Mouse (Mus musculus) heart, postnatal 25 days (tissue): ENCODE results near the gene Akr1d1. TPM values are rescaled to one million over a fixed set of nuclear protein-coding genes. Genes with fewer than 3 reads are reported as not detected.

Experiments used
- DNase-seq: peaks from one replicate; pipeline ENCODE4 v3.0.0; 2022; ENCODE audit warnings: low spot score
- intact Hi-C: fragments of 180-260 bp; cut with DNase I; formaldehyde crosslinking; loops from one replicate; pipeline ENCODE4 v1.15.1; 2025
- total RNA-seq, 2 experiments: library from RNA; stranded (reverse); gene quantifications; 2 replicates each; pipeline ENCODE4 v1.2.3; 2021

Gene Akr1d1
- total RNA-seq, 2 experiments from 2014 or later: not detected

DNA sequence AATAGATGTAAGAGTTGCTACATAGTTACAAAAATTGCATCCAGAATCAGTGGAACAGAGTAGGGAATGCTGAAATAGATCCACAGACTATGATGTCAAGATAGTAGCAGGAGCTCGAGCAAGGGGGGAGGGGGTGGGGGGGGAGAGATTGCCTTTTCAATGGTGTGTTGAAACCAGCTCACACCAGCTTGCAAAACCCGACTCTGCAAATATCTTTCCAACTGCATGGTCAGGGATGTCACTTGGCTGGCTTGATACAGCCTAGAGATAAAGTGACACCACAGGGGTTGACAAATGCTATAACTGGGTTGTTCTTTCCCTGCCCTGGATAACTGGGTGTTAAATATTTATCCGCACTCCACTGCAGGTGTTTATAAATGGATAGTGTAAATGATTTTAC, 24.0 kb downstream of the Akr1d1 start:
- no peak for DNase-seq
- intact Hi-C loops: no loop called here

DNA sequence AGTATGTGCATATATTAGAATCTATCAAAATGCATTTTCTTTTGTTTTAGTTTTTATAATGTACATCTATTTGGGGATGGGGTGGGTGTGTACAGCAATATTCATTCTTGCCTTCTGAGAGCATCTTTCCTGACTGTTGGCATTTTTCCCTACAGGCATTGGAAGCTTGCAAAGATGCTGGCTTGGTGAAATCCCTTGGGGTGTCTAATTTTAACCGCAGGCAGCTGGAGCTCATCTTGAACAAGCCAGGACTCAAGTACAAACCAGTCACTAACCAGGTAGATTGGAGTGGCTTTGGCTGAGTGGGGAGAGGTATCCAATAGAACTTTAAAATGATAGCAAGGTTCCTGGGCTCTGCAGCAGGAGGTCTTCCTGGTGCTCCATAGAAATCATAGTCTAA, 24.4 kb downstream of the Akr1d1 start:
- no peak for DNase-seq
- intact Hi-C loops: no loop called here

DNA sequence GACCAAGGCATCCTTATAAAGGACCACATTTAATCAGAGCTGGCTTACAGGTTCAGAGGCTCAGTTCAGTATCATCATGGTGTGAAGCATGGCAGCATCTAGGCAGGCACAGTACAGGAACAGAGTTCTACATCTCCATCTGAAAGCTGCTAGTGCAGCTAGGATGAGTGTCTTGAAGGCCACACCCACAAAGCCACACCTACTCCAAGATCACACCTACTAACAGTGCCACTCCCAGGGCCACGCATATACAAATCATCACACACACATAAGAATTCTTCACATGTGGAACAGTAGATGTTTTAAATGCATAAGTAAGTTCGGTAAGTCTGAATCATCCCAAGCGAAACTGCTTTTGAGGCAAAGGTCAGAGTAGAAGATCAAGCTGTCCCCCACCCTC, 33.9 kb downstream of the Akr1d1 start:
- intact Hi-C loops: no loop called here
- DNase-seq: no peak

DNA sequence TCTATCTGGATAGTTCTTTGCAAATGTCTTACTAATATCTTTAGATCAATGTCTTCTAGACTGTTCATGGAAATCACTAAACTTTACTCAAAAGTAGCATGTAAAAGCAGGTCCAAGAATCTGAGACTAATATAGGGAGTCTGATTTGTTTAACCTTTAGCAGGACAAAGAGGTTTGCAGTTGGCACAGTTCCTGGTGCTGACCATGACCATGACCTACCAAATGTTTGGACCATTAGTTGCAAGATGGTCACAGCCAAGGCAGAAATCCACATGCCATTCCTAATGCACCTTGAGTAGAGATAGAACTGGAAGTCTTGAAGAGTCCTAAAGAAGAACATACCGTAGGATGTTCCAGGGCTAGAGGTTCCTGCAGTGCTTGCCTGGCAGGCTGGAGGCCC, 37.4 kb downstream of the Akr1d1 start:
- intact Hi-C loops: no loop called here
- no peak for DNase-seq

DNA sequence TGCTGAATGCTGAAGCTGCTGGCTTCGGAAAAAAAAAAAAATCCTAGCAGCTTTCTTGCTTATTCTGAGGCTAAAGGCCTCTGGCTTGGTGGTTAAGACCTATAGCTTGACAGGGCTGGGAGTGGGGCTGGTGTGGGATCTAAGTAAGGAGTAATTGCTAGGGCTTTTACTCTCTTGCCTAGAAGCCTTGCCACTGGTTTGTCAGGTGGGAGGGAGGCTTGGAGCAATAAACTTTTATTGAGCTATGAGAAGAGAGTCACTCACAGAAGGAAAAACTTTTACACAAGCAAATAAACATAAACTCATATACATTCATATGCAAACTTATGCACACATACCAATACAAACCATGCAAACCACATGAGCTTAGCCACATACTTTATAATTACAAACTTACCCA, 42.0 kb downstream of the Akr1d1 start:
- no peak for DNase-seq
- intact Hi-C loops: no loop called here

DNA sequence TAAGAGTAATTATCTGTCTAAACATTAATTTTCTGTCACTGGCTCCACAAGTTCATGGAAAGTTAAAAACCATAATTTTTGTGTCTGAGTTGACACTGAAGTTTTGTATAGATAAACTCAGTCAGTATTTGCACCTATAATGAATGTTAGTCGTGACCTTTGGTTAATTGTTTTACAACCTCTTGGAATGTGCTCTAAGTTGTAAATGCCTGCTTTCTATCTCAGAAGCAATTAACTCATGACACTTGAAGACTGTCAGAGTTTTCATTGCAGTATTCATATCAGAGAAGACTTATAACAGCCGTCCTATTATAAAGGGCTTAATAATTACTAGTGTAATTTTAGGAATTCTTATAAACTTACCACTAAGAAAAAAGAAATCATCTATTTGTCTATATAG, 43.0 kb downstream of the Akr1d1 start:
- no peak for DNase-seq
- intact Hi-C loops: no loop called here

DNA sequence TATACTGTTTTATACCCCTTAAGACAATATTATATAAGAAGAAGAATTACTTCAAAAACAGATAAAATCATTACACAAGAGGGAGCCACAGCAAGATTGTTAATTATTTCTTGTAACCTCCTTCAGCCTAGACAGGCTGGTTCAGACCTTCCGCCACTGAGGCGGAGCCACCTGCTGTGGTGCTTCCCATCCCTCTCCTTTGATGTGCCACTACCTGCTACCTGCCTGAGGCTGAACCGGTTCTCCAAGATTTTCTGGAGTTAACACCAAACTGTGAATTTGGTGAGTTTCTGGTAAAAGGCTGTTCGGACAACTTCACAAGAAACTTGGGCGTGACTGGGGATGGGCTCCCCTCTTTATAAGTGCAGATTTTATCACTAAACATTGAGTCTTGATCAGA, 50.5 kb downstream of the Akr1d1 start:
- intact Hi-C loops: no loop called here
- DNase-seq: no peak

DNA sequence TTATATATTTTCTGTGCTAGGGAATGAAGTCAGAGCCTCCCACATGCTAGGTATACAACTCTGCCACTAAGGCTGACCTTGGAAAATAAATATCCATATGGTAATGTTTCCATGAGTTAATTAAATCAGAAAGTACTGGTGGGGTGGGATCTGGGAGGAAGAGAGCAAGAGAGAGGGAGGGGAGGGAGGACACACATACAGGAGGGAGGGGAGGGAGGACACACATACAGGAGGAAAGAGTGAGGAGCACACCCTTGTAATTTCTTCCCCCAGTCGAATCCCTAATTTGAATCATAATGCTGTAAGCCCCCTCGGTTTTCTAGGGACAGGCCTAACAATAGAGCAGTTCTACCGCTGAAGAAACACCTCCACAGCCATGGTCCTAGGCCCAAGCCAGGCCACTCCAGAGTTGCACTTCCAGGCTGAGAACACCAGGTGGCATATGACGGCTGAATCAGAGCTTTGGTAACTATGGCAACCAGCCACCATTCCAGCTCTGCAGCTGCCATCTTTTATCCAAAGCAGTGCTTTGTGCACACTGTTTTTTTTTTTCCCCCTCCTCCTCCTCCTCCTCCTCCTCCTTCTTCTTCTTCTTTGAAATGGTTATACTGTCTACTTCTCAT, 59.5 kb downstream of the Akr1d1 start:
- intact Hi-C loops: no loop called here
- peak; percentile 12 for DNase-seq

DNA sequence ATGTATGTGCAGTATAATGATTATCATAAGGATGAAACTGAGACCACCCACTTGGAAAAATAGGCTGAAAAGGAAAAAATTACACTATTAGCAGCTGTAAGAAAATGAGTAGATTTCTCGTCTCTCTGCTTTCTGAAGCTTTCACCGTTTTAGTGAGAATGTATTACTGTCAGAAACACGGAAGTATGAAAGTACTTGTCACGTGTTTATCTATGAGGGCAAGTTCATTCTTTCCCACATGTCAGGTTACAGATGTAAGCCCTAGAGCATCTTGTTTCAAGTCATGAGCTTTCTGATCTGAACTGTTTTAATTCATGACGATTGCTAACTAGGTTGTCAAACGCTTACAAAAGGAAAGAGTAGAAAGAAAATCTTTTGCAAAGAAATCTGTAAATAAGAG, 60.8 kb downstream of the Akr1d1 start:
- intact Hi-C loops: loop anchor here (5.0 to 10.0 kb wide), 6 partner anchors 67 to 477 kb away; partner anchors contain the start of gene Trim24
- DNase-seq: no peak

DNA sequence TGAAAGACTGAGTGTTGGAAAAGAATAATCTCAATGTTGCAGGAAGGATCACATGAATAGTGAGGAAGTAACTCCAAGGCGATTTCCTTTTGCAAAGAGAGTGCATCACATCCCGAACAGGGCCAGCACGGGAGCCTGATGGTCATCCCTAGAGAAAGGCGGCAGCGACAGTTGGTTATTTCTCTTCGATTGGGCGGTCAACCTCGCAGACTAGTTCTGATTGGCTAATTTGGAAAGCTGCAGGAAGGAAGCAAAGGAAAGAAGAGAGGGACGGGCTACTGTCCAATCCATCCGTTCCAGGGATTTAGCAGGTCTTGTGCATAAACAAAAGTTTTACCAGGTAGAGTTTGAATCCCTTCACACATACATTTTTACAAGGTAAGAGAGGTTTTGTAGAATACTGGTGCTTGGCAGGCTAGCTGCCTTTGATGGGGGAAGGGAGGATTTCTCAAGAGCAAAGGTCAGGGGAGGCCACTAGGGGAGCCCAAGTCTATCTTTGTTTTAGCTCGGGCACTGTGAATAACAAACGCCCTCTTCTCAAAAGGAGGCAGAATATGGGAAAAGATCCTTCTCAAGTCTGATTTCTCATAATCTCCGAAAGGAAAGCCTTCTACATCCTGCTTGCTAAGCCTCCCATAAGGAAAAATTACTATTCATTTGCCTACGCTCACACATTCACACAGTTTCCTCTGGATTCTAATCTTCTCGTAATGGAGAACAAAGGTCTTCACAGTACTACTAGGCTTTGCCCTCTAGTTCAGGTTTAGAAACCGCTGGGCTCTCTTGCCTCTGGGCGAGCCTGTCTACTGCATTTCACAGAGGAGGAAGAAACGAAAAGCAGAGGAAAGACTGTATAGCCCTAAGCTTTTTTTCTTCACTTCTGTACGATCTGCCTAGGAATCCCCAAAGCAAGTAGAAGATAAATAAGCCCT, 62.4 kb downstream of the Akr1d1 start:
- intact Hi-C loops: loop anchor here (5.0 to 10.0 kb wide), 6 partner anchors 65 to 475 kb away; partner anchors contain the start of gene Trim24
- no peak for DNase-seq

DNA sequence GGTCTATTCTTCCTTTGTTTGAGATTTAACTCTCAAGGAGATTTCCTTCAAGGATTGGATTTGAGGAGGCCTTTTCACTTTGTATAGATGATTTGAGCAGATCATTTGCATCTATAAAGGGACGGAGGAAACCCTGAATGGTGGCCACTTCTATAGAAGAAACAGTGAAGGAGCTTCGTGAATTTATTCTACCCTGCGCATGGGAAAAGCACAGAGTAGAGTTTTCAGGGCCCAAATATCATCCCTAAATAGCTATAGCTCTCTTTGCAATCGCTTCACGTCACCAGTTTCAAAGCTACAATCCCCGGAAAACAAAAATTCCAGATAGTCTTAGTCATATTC, 63.0 kb downstream of the Akr1d1 start:
- intact Hi-C loops: loop anchor here (5.0 to 10.0 kb wide), 6 partner anchors 64 to 474 kb away; partner anchors contain the start of gene Trim24
- no peak for DNase-seq

DNA sequence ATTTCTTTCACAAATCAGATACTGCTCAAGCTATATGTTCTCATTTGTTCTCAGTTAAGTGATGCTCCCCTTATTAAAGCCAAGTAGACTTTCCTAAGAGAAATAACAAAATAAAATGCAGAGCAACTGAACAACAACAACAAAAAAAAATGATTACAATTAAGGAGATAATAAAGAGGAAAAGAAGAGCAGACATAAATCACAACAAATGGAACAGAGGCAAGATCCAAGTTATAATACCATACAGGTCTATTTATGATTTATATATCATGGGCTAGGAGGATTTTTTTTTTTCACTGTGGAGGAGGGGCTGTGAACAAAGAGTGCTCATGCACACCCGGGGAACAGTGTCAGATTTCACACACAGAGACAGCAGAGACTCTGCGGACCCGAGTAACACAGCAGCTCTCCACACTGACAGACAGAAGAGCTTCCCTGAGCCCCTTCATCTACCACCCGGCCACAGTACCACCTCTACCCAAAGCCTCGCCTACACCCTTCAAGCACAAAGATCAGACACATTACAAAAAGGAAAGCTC, 63.6 kb downstream of the Akr1d1 start:
- DNase-seq: no peak
- intact Hi-C loops: loop anchor here (5.0 to 10.0 kb wide), 6 partner anchors 64 to 474 kb away; partner anchors contain the start of gene Trim24

DNA sequence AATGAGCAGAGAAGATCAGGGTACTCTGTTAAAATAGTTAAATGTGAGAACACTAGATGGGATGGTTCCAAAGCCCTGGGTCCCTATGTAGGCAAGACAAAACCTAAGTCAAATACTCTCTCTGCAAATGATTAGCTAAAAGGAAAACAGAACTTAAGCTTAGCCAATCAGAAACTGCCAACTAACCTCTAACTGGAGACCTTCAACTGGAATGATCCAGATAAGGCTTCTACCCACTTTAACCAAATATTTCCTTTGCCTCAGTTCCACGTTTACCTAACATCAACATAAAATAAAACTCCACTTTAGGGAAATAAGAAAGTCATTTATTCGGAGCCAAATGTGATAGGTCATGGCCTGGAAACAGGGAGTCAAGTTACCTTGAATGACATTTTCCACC, 67.1 kb downstream of the Akr1d1 start:
- DNase-seq: no peak
- intact Hi-C loops: loop anchor here (10.0 kb wide), 1 partner anchor 358 kb away; no protein-coding TSS in a partner anchor

DNA sequence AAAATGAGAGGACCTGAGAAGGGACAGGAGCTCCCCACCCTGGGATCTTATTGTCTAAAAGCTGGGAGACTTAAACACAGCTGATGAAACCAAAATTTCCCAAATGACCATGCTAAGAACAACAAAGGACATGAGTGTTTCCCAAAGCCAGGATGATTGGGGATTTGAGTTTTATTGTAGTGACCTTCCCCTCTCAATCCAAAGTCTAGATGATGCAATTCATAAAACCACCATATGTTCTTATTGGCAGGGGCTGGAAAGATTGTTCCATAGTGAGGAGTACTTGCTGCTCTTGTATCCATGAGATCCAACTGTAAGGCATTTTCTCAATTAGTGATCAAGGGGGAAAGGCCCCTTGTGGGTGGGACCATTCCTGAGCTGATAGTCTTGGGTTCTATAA, 68.1 kb downstream of the Akr1d1 start:
- intact Hi-C loops: loop anchor here (10.0 kb wide), 1 partner anchor 357 kb away; no protein-coding TSS in a partner anchor

DNA sequence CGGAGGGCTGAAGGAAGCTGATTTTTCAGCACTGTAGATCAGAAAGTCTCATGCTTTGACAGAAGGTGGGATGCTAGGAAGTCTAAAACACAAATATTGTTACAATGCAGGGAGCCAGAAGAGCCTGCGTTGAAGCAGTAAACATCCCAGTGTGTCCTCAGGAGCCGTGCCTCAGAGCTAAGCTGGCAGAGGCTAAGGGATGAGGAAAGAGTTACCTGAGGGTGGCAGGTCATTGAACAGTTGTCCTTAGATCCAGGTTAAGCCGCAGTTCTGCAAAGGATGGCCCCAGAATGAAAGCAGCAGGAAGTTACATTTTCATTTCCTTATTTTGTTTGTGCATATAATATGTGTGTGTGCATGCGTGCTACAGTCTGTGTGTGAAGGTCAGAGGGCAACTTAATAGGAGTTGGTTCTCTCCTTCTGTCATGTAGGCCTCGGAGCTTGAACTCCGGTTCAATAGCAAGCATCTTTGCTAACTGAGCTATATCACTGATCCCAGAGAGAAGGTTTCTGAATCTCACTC, 71.1 kb downstream of the Akr1d1 start:
- intact Hi-C loops: no loop called here
- DNase-seq: no peak

More for the DNA sequence above, 68.1 kb downstream of the Akr1d1 start:
- DNase-seq: no peak

DNA sequence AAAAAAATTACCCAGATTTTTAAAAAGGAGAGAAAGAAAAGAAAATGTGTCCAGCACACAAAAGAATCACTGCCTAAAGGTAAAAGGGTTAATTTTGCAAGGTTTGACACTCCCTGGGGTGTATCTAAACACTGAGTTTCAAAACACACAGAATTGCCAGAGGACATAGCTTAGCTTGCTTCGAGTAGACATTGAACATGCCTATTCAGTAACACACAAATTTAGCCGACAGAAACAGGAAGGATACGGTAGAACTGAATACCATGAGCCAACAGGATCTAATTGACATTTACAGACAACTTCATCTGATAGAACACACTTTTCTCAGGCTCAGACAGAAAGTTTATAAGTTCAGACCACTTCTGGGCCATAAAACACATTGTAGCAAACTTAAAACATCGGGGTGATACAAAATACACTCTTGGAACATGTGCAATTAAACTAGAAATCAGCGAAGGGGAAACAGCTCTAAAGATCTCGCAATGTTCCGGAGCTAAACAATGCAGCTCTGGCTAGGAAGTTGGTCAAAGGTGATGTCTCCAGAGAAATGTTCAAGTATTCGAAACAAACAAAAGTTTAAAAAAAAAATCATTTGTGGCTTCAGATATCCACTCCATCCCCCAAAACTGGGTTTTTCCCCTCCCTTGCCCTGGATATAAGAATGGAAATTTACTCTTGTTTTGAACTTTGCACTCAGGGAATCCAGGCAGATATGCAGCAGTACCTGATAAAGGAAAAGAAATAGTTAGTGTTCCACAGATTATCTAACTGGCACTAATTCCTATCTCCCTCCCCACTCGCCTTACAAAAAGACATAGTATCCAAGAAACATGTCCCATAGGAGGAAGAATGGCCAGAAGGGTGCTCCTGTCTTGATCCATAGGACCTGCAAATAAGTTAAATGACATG, 73.1 kb downstream of the Akr1d1 start:
- intact Hi-C loops: no loop called here
- DNase-seq: no peak

DNA sequence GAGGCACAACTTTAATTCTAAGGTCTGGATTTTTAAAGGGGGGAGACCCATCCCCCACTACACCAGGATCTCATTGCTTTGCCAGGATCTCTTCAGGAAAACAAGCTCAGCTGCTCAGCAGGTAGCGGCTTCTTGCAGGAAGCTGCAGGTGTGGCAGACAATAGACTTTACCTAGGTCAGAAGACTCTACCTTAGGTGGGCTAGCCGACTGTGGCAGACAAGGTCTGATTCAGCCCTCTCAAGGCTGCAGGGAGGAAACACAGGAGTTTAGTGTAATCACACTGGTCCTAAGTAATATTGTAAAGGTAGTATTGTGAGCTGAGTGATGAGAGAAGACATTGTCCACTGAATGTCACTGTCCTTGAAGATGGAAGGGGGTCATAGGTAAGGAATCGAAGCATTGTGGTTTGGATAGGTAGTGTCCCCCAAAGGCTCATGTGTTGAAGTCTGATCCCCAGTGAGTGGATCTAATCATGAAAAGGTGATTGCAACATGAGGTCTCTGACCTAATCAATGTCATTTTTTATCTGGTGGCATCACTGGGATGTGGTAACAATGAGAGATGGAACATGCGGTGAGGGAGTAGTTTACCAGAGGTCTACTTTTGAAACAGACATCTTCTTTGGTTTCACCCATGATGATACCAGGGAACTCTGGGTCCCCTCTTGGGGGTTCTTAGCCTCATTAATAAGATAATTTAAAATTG, 74.4 kb downstream of the Akr1d1 start:
- intact Hi-C loops: no loop called here
- no peak for DNase-seq

DNA sequence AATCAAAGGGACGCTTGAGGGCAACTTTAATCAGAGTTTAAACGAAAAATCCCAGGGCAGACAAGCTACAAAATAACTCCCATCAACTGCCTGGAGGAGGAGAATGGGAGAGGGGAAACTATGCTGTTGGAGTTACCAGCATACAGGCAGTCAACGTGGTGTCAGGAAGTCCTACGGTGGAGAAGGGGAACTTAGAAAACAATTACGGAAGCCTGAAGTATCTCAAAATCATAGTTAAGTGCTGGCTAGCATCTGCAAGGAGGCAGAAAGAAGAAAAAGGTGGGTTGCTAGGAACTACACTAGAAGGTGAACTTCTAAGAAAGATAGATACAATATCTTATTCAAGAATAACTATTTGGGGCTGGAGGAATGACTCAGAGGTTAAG, 74.9 kb downstream of the Akr1d1 start:
- intact Hi-C loops: no loop called here
- no peak for DNase-seq
